Mouse (Mus musculus) adrenal gland, adult 2 months (tissue): ENCODE data around the gene Hist1h2ab. TPM values are rescaled to one million over a fixed set of nuclear protein-coding genes. Genes with fewer than 3 reads are reported as not detected.

Source experiments
- DNase-seq: peaks from one replicate; pipeline ENCODE4 v3.0.0; 2021
- polyA plus RNA-seq: library from polyadenylated mRNA; depleted of rRNA; stranded (reverse); fragments of >200 nt; gene quantifications from 2 replicates; pipeline ENCODE4 v1.2.3, GENCODE M21; 2012
- total RNA-seq, 2 experiments: library from RNA; stranded (reverse); gene quantifications; 2 replicates each; pipeline ENCODE4 v1.2.3; 2021

The Hist1h2ab gene
- total and polyA plus RNA-seq, 3 experiments = 4.1 to 26.0 (median 25.7) TPM

DNA sequence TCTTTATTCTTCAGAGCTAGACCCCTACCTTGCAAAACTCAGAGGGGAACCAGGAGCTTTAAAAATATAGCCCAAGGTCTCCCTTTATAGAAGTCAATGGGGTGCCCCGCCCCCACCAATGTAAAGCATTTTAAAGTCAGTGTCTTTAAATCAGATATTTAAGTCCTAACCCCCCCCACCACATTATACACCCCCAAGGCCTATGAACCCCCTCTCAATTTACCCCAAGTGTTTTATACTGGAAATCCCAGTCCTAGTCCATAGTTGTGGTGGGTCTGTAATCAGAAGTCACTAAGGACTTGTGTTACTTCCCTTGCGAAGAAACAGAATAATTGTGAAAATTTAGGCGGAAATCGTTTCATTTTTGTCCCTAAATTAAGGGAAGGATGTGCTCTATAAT lies 12.9 kb upstream of the Hist1h2ab start:
- no peak for DNase-seq

GRCm38 (mm10) chr13:23738677-23739068 lies 12.3 kb upstream of the Hist1h2ab start, which contains the start of gene Hist1h1c:
Hist1h1c (plus strand) TSS chr13:23738808.
- peak; percentile 94 for DNase-seq

GRCm38 (mm10) chr13:23739069-23739921 lies 11.6 kb upstream of the Hist1h2ab start:
- DNase-seq = peak; percentile 95

DNA sequence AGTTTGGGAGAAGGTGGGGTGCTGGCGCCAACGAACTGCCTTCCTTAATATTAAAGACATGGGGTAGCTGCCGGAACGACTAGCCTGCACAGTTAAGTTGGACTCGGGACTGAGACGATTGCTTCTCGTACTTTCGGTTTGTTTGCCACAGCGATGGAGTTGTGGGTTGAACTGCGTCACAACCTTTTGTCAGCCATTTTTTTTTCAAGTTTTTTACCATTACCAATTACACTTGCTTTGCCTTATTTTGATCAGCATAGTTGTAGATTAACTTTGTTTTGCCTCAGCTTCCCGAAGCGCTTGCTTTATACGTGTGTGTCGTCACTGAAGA lies 11.0 kb upstream of the Hist1h2ab start:
- no peak for DNase-seq

- no peak for DNase-seq
Measured at GRCm38 (mm10) chr13:23740256-23740840, 10.6 kb upstream of the Hist1h2ab start.

DNA sequence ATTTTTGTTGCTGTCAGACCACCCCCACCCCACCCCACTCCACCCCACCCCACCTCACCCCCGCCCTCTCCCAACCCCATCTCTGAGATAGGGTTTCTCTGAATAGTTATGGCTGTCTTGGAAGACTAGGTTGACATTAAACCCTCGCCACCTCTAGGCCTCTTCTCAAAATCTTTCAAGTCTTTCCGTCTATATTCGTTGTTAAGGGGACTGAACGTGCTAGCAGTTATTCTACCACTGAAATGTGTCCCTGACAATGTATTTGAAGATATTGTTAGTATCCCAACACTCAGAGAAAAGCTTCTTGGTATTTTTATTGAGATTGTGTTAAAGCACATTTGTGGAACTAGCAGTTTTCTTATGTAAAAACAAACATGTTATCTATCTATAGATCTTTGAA lies 10.0 kb upstream of the Hist1h2ab start:
- no peak for DNase-seq

DNA sequence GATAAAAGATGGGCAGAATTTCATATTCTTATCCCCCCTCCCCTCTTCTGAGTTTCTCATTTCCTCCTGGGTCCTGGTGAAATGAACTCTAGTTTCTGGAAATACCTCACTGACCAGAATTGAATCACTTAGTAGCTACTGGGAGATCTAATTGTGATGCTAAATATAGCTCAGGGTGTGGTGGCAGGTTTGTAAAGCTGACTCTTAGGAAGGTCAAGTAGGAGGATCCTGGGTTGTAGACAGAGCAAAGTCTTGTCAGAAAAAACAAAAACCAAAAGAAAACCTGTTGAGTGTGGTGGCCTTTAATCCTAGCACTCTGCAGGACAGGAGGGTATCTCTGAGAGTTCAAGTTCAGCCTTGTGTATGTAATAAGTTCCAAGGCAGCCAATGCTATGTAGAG lies 8.9 kb upstream of the Hist1h2ab start:
- DNase-seq = no peak

DNA sequence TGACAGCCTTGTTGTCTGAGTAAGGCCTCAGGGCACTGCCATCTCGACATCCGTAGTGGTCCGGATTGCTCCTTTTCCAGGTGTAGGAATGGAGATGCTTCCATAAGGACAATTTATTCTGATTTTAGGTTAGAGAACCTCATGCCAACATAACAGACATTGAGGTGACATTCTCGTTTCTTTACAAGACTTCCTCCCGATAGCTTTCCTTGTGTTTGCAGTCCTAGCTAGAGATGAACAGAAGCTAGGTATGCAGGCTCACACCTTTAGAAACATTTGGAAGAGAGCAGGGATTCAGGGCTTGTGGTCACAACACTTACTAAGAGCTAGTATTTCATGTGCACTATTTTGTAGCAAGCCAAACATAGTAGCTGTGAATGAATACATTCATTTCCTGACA lies 7.7 kb upstream of the Hist1h2ab start:
- DNase-seq = no peak

- no peak for DNase-seq
Measured at GRCm38 (mm10) chr13:23743963-23744362, 7.0 kb upstream of the Hist1h2ab start.

- DNase-seq = no peak
Measured at GRCm38 (mm10) chr13:23744421-23745380, 6.2 kb upstream of the Hist1h2ab start.

DNA sequence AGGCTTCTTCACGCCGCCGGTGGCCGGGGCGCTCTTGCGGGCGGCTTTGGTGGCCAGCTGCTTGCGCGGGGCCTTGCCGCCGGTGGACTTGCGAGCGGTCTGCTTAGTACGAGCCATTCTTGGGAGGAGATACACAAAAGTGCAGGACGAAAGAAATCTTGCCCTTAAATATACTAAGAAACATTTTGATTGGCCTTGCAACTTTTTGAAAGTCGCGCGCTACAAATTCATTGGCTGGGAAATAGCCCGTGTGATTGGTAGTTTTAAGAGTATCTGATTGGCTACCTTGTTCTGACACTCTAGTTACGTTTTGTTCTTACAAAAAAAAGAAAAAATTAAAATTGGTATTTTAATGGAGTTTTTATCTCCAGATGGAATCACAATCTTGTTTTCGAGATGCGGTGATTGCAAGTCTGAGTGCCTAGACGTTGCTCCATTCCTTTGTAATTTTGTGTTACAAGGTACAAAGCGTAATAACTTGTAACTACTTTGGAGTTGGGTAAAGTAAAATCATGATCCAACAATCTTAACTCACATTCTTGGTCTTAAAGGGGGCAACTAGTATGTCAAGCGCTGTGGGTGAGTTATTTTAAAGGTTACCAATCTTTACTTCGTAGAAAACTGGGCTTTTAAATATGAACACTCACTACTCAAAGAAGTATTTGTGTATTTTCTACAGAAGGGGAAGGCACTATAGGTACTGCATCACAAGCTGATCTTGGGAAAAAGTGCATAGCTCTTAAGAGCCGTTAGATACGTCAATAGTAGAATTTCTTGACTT lies 5.4 kb upstream of the Hist1h2ab start, which contains the start of gene Hist1h3c:
TSS of gene Hist1h3c (minus strand) at position 222 of the 781 bp plus-strand sequence.
- peak; percentile 81 for DNase-seq

- peak; percentile 81 for DNase-seq
Measured at GRCm38 (mm10) chr13:23746201-23747080, 4.5 kb upstream of the Hist1h2ab start, which contains the start of gene Hist1h2bb. Hist1h2bb (plus strand) TSS chr13:23746734.

GRCm38 (mm10) chr13:23747081-23747891 lies 3.6 kb upstream of the Hist1h2ab start:
- DNase-seq = no peak

- DNase-seq = no peak
Measured at GRCm38 (mm10) chr13:23747892-23748288, 3.0 kb upstream of the Hist1h2ab start.

DNA sequence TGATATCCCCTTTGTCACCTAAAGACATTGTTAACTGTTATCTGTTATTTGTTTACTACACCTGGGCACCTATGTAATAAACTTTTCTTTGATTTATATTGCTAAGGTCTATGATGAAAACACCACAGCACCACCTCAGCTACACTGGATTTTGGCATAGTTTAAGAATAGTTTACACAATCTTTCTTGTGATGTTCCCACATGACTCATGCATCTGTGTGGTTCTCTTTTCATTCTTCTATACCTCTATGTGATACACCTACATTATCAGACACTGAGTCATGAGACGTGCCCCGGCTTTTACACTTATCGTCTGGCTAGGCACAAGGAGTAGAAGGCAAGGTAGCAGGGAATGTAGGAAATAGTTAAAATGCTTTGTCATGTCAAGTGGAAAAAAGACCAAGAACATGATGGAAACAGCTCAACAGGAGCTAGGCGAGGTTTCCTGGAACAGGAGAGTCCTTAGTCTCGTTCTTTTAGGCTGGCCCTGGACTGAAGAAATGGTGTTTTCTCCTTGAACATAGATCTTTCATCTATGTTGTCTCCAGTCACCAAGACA lies 1.3 kb upstream of the Hist1h2ab start:
- DNase-seq = no peak

GRCm38 (mm10) chr13:23751478-23751956 lies 591 bp downstream of the Hist1h2ab start:
- no peak for DNase-seq

- peak; percentile 88 for DNase-seq
Measured at GRCm38 (mm10) chr13:23752067-23752741, 1.3 kb downstream of the Hist1h2ab start, which contains the start of gene Hist1h3b. Hist1h3b (plus strand) TSS chr13:23752267.

- no peak for DNase-seq
Measured at GRCm38 (mm10) chr13:23752742-23753172, 1.8 kb downstream of the Hist1h2ab start.
